14 mouse cellular contexts compared by ENCODE assay signal in genomic region chr19:57786699-57787098, GRCm38 (mm10).
DNase-seq lines count a peak whose midpoint lies in the region; ATAC-seq and TF ChIP-seq lines count a peak whose summit lies in the region.
"Had no signal": no experiment of that assay in that cellular context is flagged by ENCODE, and none has a peak within 500 bp of the region (broad histone marks: within the 10 kb centered on the region; RNA-seq: fewer than 3 reads in every experiment).

No protein-coding gene starts in this region.

- no peaks in the 10 kb centered on the region for H3K9me3 ChIP-seq in kidney, postnatal 0 days (replicated peaks; ENCODE audit: low read length)
- no peaks in the 10 kb centered on the region for H3K9me3 ChIP-seq in CH12.LX (replicated peaks; ENCODE audit: low read length)
- H3K9me3 ChIP-seq: intestine, embryonic 15.5 days; liver, embryonic 13.5 days had no signal

- no peak overlapping the region for H3K27ac ChIP-seq in kidney, postnatal 0 days
- H3K27ac ChIP-seq in CH12.LX (ENCODE audit: insufficient read depth, low read depth) = no peak overlapping the region
- H3K27ac ChIP-seq: intestine, embryonic 15.5 days; liver, embryonic 13.5 days had no signal

- H3K79me2 ChIP-seq in CH12.LX (replicated peaks; ENCODE audit: control insufficient read depth, extremely low read depth, insufficient read depth, poor library complexity, severe bottlenecking) = no peaks in the 10 kb centered on the region

- no peak for TF ChIP-seq RAD21 in CH12.LX (IDR thresholded peaks at IDR 0.05; ENCODE audit: low read depth, low read length)

- in situ Hi-C loops in CH12.LX (cut with MboI; ENCODE audit: low pct_ligation_motif_present, low pct_unique_long_range_greater_than_20kb, low sequenced_read_pairs) = no loop called here

- no peak overlapping the region for H3K4me2 ChIP-seq in kidney, postnatal 0 days (ENCODE audit: low read length)
- H3K4me2 ChIP-seq in CH12.LX (ENCODE audit: insufficient read depth, low read depth, poor library complexity, severe bottlenecking) = no peak overlapping the region
- H3K4me2 ChIP-seq: intestine, embryonic 15.5 days; liver, embryonic 13.5 days had no signal

- dilution Hi-C loops in CH12.LX (cut with MboI; ENCODE audit: extremely low pct_ligation_motif_present, extremely low pct_unique_long_range_greater_than_20kb, low sequenced_read_pairs) = no loop called here

- H3K9ac ChIP-seq in kidney, postnatal 0 days (ENCODE audit: low read depth, low read length) = no peak overlapping the region
- no peak overlapping the region for H3K9ac ChIP-seq in CH12.LX (ENCODE audit: insufficient read depth, low read depth)
- H3K9ac ChIP-seq: intestine, embryonic 15.5 days; liver, embryonic 13.5 days had no signal

- no peaks in the 10 kb centered on the region for H3K36me3 ChIP-seq in kidney, postnatal 0 days (ENCODE audit: insufficient read depth, low read length)
- H3K36me3 ChIP-seq in CH12.LX (replicated peaks in 1 of 2; ENCODE audit: control insufficient read depth in 1 of 2, insufficient read depth in 1 of 2, low read length in 1 of 2) = no peaks in the 10 kb centered on the region
- H3K36me3 ChIP-seq: intestine, embryonic 15.5 days; liver, embryonic 13.5 days had no signal

- no peaks in the 10 kb centered on the region for H3K4me1 ChIP-seq in kidney, postnatal 0 days (replicated peaks; ENCODE audit: insufficient read depth, low read length)
- H3K4me1 ChIP-seq in CH12.LX (ENCODE audit: control insufficient read depth in 1 of 2, insufficient read depth in 2 of 2) = peaks cover 3 to 6% of the 10 kb centered on the region in 2 experiments; a peak in 3 of 4 replicates
- H3K4me1 ChIP-seq: intestine, embryonic 15.5 days; liver, embryonic 13.5 days had no signal

- no peak overlapping the region for H3K4me3 ChIP-seq in kidney, postnatal 0 days (replicated peaks; ENCODE audit: low read depth, low read length)
- no peak overlapping the region for H3K4me3 ChIP-seq in CH12.LX (replicated peaks in 1 of 3; ENCODE audit: low read depth in 2 of 3, low read length in 2 of 3, poor library complexity in 1 of 3)
- H3K4me3 ChIP-seq: intestine, embryonic 15.5 days; liver, embryonic 13.5 days had no signal

- TF ChIP-seq EP300 in CH12.LX (IDR thresholded peaks at IDR 0.05; ENCODE audit: low read length) = no peak

- H3K27me3 ChIP-seq in kidney, postnatal 0 days (ENCODE audit: insufficient read depth, low read length) = no peaks in the 10 kb centered on the region
- no peaks in the 10 kb centered on the region for H3K27me3 ChIP-seq in CH12.LX (replicated peaks)
- H3K27me3 ChIP-seq: intestine, embryonic 15.5 days; liver, embryonic 13.5 days had no signal

- no peak for TF ChIP-seq POLR2A in CH12.LX (IDR thresholded peaks at IDR 0.05; ENCODE audit: low read depth, low read length)

- 58% methylated on average over 5 of the region's 5 CpGs for WGBS in kidney, postnatal 0 days

- DNase-seq in gastrocnemius, postnatal 10 days = peak; percentile 15
- no peak for DNase-seq in gastrocnemius, postnatal 36 days
- peak; percentile 64 for DNase-seq in kidney, postnatal 0 days (ENCODE audit: low spot score)
- no peak for DNase-seq in kidney, postnatal 25 days
- no peak for DNase-seq in CH12.LX (ENCODE audit: extremely low read depth)
- peak; percentile 14 for DNase-seq in embryo, embryonic 10.5 days (ENCODE audit: low spot score)
- no peak for DNase-seq in cerebellum, postnatal 4 days (ENCODE audit: low spot score in 2 of 2)
- DNase-seq: adrenal gland, adult 2 months; cerebellum, adult 11-12 months; layer of hippocampus, postnatal 36 days; liver, embryonic 13.5 days; right cerebral cortex, postnatal 4 days had no signal

- TF ChIP-seq CTCF in kidney, postnatal 0 days (IDR thresholded peaks at IDR 0.05; ENCODE audit: low read depth) = no peak
- TF ChIP-seq CTCF in CH12.LX (conservative IDR thresholded peaks at IDR 0.05 in 1 of 2, IDR thresholded peaks at IDR 0.05 in 1 of 2; ENCODE audit: low read depth in 2 of 2, low read length in 2 of 2) = no peak

- intact Hi-C loops in gastrocnemius, postnatal 36 days (cut with DNase I) = no loop called here

- ATAC-seq in kidney, postnatal 0 days (replicated peaks; ENCODE audit: low FRiP score, low read depth) = no peak
- ATAC-seq: intestine, embryonic 15.5 days; lung, postnatal 0 days had no signal

TF ChIP-seq in CH12.LX, 34 proteins besides CTCF, POLR2A, EP300 and RAD21:
- TF ChIP-seq MAZ (IDR thresholded peaks at IDR 0.05; ENCODE audit: low read depth, low read length) (no peak), TCF12 (IDR thresholded peaks at IDR 0.05; ENCODE audit: low read depth, low read length) (no peak), USF1 (IDR thresholded peaks at IDR 0.05; ENCODE audit: low read depth, low read length) (no peak), BHLHE40 (IDR thresholded peaks at IDR 0.05; ENCODE audit: low read depth, low read length) (peak; percentile 21; the same call in 1 of the 2 replicates), MEF2A (IDR thresholded peaks at IDR 0.05; ENCODE audit: borderline replicate concordance, low read depth, low read length) (no peak), IRF4 (IDR thresholded peaks at IDR 0.05; ENCODE audit: low read depth, low read length) (no peak), USF2 (conservative IDR thresholded peaks at IDR 0.05; ENCODE audit: low read depth, low read length) (no peak)

Comparison
In these comparisons a context has a peak if more than half of its experiments do, and no peak if none do; other contexts are left out.
1. DNase-seq: peak in gastrocnemius, postnatal 10 days (single experiment), kidney, postnatal 0 days (single experiment) and embryo, embryonic 10.5 days (single experiment); none in gastrocnemius, postnatal 36 days (0 of 2), kidney, postnatal 25 days (0 of 2), CH12.LX (single experiment) and cerebellum, postnatal 4 days (0 of 2).